Mouse (Mus musculus) stomach, embryonic 16.5 days (tissue): Measurements from ENCODE around the gene Dazap1. TPM values are rescaled to one million over a fixed set of nuclear protein-coding genes. Genes with fewer than 3 reads are reported as not detected.

Source experiments
- ATAC-seq: fragments of 200-750 bp; cut with Nextera tagmentation; 2 replicates; pipeline ENCODE4 v1.8.0; 2017; ENCODE audit warnings: moderate number of reproducible peaks, moderate TSS enrichment; ENCODE audit not compliant: insufficient read depth, low FRiP score
- H3K27ac ChIP-seq: fragments of 300-500 bp; sonication (generic); 2 replicates; pipeline ENCODE4 v1.5.1; 2014; ENCODE audit warnings: low read length
- H3K27me3 ChIP-seq: fragments of 300-500 bp; sonication (generic); 2 replicates; pipeline ENCODE4 v1.6.1; 2014; ENCODE audit warnings: low read length, control low read depth, mixed read lengths; ENCODE audit not compliant: control insufficient read depth, insufficient read depth
- H3K36me3 ChIP-seq: fragments of 300-500 bp; sonication (generic); 2 replicates; pipeline ENCODE4 v1.6.1; 2014; ENCODE audit warnings: low read length; ENCODE audit not compliant: control insufficient read depth, insufficient read depth
- H3K4me1 ChIP-seq: fragments of 300-500 bp; sonication (generic); 2 replicates; pipeline ENCODE4 v1.6.1; 2014; ENCODE audit warnings: low read length, control low read depth, mixed read lengths; ENCODE audit not compliant: control insufficient read depth, insufficient read depth
- H3K4me2 ChIP-seq: fragments of 300-500 bp; sonication (generic); 2 replicates; pipeline ENCODE4 v1.6.1; 2014; ENCODE audit warnings: low read depth, low read length, mixed read lengths
- H3K4me3 ChIP-seq: fragments of 300-500 bp; sonication (generic); replicated peaks from 2 replicates; pipeline ENCODE4 v1.5.1; 2014; ENCODE audit warnings: mild to moderate bottlenecking, low read length
- H3K9ac ChIP-seq: fragments of 300-500 bp; sonication (generic); 2 replicates; pipeline ENCODE4 v1.6.1; 2014; ENCODE audit warnings: low read length
- H3K9me3 ChIP-seq: fragments of 300-500 bp; sonication (generic); replicated peaks from 2 replicates; pipeline ENCODE4 v1.6.1; 2016; ENCODE audit warnings: low read length, control low read depth; ENCODE audit not compliant: control insufficient read depth
- WGBS: fragments of 180-500 bp; shearing (Covaris S2); extraction: QIAGEN DNeasy Blood & Tissue Kit; methylation state at CpG from one replicate; pipeline ENCODE4 v1.1.7; 2014; 5-methylcytosine and 5-hydroxymethylcytosine counted together
- polyA plus RNA-seq: library from polyadenylated mRNA; unstranded; fragments of >200 nt; fragmentation: Nextera tagmentation; extraction: Ambion mirVana; gene quantifications from 2 replicates; pipeline ENCODE4 v1.2.1, GENCODE M21; 2015

Dazap1 gene
- polyA plus RNA-seq, 1 experiment from 2014 or later, result 43.9 TPM

- peak; percentile 28; the same call in 1 of the 2 replicates for ATAC-seq
- peaks cover 46% of the 10 kb centered on the region for H3K27me3 ChIP-seq
- no peaks in the 10 kb centered on the region for H3K9me3 ChIP-seq
- no peak overlapping the region for H3K9ac ChIP-seq
- H3K4me2 ChIP-seq, result no peak overlapping the region
- no peak overlapping the region for H3K27ac ChIP-seq
- H3K36me3 ChIP-seq, result no peaks in the 10 kb centered on the region
- H3K4me3 ChIP-seq, result peak overlapping the region; percentile 10; the same call in 1 of the 2 replicates
- H3K4me1 ChIP-seq, result peaks cover 4% of the 10 kb centered on the region; the same call in 1 of the 2 replicates
- WGBS, result 18% methylated on average over 25 of the region's 25 CpGs
Measured at GRCm38 (mm10) chr10:80304862-80305261, 43.6 kb downstream of the Dazap1 start.

DNA sequence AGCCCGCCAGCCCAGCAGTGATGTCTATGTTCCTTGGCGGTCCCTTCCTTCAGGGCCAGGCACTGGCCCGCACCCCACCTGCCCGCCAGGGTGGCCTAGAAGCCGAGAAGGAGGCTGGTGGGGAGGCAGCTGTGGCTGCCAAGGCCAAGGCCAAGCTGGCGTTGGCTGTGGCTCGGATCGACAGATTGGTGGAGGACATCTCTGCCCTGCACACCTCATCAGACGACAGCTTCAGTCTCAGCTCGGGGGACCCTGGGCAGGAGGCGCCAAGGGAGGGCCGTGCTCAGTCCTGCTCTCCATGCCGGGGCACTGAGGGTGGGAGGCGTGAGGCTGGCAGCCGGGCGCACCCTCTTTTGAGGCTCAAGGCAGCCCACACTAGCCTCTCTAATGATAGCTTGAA is 50.3 kb downstream of the Dazap1 start:
- H3K9ac ChIP-seq, result no peak overlapping the region
- no peak overlapping the region for H3K4me3 ChIP-seq
- no peak overlapping the region for H3K4me2 ChIP-seq
- H3K4me1 ChIP-seq, result peaks cover 13% of the 10 kb centered on the region
- 76% methylated on average over 16 of the region's 16 CpGs for WGBS
- H3K27me3 ChIP-seq, result peaks cover 50% of the 10 kb centered on the region
- no peaks in the 10 kb centered on the region for H3K36me3 ChIP-seq
- no peaks in the 10 kb centered on the region for H3K9me3 ChIP-seq
- no peak for ATAC-seq
- H3K27ac ChIP-seq, result no peak overlapping the region

DNA sequence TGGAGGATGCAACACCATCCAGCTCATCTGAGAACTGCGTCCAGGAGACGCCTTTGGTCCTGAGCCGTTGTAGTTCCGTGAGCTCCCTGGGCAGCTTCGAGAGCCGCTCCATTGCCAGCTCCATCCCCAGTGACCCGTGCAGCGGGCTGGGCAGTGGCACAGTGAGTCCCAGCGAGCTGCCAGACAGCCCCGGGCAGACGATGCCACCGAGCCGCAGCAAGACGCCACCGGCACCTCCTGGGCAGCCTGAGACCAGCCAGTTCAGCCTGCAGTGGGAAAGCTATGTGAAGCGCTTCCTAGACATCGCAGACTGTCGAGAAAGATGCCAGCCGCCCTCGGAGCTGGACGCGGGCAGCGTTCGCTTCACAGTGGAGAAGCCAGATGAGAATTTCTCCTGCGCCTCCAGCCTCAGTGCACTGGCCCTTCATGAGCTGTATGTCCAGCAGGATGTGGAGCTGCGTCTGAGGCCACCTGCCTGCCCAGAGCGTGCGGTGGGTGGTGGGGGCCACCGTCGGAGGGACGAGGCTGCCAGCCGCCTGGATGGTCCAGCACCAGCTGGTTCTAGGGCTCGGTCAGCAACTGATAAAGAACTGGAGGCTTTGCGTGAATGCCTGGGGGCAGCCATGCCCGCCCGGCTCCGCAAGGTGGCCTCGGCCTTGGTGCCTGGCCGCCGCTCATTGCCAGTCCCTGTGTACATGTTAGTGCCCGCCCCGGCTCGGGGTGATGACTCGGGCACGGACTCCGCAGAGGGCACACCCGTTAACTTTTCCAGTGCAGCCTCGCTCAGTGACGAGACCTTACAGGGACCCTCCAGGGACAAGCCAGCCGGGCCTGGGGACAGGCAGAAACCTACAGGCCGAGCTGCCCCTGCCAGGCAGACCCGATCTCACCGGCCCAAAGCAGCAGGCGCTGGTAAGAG is 51.6 kb downstream of the Dazap1 start:
- peaks cover 4% of the 10 kb centered on the region; the same call in 1 of the 2 replicates for H3K36me3 ChIP-seq
- no peak for ATAC-seq
- no peak overlapping the region for H3K27ac ChIP-seq
- 60% methylated on average over 54 of the region's 54 CpGs for WGBS
- 0 out of 2 replicates have a peak overlapping the region, but pooled peaks have one; percentile 60 for H3K9ac ChIP-seq
- peaks cover 13% of the 10 kb centered on the region for H3K4me1 ChIP-seq
- peaks cover 56% of the 10 kb centered on the region for H3K27me3 ChIP-seq
- H3K4me3 ChIP-seq, result no peak overlapping the region
- H3K4me2 ChIP-seq, result no peak overlapping the region
- H3K9me3 ChIP-seq, result no peaks in the 10 kb centered on the region

- peak overlapping the region; percentile 60 for H3K9ac ChIP-seq
- 0 out of 2 replicates have a peak overlapping the region, but pooled peaks have one; percentile 5 for H3K4me3 ChIP-seq
- peaks cover 5% of the 10 kb centered on the region; the same call in 1 of the 2 replicates for H3K36me3 ChIP-seq
- ATAC-seq, result peak; percentile 49; the same call in 1 of the 2 replicates
- H3K4me2 ChIP-seq, result peak overlapping the region; percentile 17; the same call in 1 of the 2 replicates
- peaks cover 56% of the 10 kb centered on the region for H3K27me3 ChIP-seq
- 40% methylated on average over 20 of the region's 20 CpGs for WGBS
- H3K27ac ChIP-seq, result peak overlapping the region; percentile 57
- peaks cover 13% of the 10 kb centered on the region for H3K4me1 ChIP-seq
- no peaks in the 10 kb centered on the region for H3K9me3 ChIP-seq
Measured at GRCm38 (mm10) chr10:80313627-80314201, 52.4 kb downstream of the Dazap1 start.

- Histone ChIP-seq H3K9me3 (no peaks in the 10 kb centered on the region), H3K27me3 (peaks cover 53% of the 10 kb centered on the region), H3K27ac (no peak overlapping the region), H3K4me3 (no peak overlapping the region), H3K9ac (no peak overlapping the region), H3K4me1 (peaks cover 16% of the 10 kb centered on the region), H3K4me2 (no peak overlapping the region), H3K36me3 (peaks cover 5% of the 10 kb centered on the region; the same call in 1 of the 2 replicates)
- ATAC-seq, result no peak
- WGBS, result 47% methylated on average over 16 of the region's 16 CpGs
Measured at GRCm38 (mm10) chr10:80314494-80315001, 53.3 kb downstream of the Dazap1 start.

GRCm38 (mm10) chr10:80315315-80315714 is 54.0 kb downstream of the Dazap1 start:
- no peak for ATAC-seq
- WGBS, result 47% methylated on average over 27 of the region's 27 CpGs
- no peak overlapping the region for H3K4me2 ChIP-seq
- H3K27me3 ChIP-seq, result peaks cover 53% of the 10 kb centered on the region
- peaks cover 18% of the 10 kb centered on the region for H3K4me1 ChIP-seq
- H3K9ac ChIP-seq, result 0 out of 2 replicates have a peak overlapping the region, but pooled peaks have one; percentile 1
- H3K27ac ChIP-seq, result no peak overlapping the region
- no peak overlapping the region for H3K4me3 ChIP-seq
- H3K9me3 ChIP-seq, result no peaks in the 10 kb centered on the region
- peaks cover 5% of the 10 kb centered on the region; the same call in 1 of the 2 replicates for H3K36me3 ChIP-seq

- ATAC-seq, result no peak
- Histone ChIP-seq H3K4me3 (no peak overlapping the region), H3K27me3 (peaks cover 49% of the 10 kb centered on the region), H3K9me3 (no peaks in the 10 kb centered on the region), H3K9ac (no peak overlapping the region), H3K27ac (no peak overlapping the region), H3K4me2 (no peak overlapping the region), H3K36me3 (peaks cover 5% of the 10 kb centered on the region; the same call in 1 of the 2 replicates), H3K4me1 (peaks cover 22% of the 10 kb centered on the region)
- whole genome bisulfite sequencing, result 23% methylated on average over 11 of the region's 11 CpGs
Measured at GRCm38 (mm10) chr10:80316359-80316781, 55.1 kb downstream of the Dazap1 start.

DNA sequence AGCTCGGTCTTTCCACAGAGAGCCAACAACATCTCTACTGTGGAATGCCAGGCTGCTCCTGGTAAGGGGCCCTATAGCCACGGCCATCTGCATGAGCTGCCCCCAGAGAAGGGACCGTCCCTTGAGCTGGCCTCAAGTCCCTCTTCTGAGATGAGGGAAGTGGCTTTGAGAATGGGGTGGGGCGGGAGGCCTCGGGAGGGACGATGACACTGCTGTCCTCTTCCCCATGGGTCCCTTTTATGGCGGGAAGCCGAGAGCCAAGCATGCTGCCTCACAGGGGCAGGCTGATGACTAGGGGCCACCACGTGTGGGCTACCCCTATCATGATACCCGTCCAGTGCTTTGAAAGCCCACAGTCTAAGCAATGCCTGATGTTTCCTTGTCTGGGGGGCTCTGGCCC is 55.7 kb downstream of the Dazap1 start:
- no peak for ATAC-seq
- peaks cover 43% of the 10 kb centered on the region for H3K27me3 ChIP-seq

More for the DNA sequence above, 55.7 kb downstream of the Dazap1 start:
- peaks cover 22% of the 10 kb centered on the region for H3K4me1 ChIP-seq
- no peaks in the 10 kb centered on the region for H3K9me3 ChIP-seq
- 58% methylated on average over 10 of the region's 10 CpGs for WGBS
- peaks cover 5% of the 10 kb centered on the region; the same call in 1 of the 2 replicates for H3K36me3 ChIP-seq
- no peak overlapping the region for H3K9ac ChIP-seq
- H3K27ac ChIP-seq, result no peak overlapping the region
- no peak overlapping the region for H3K4me3 ChIP-seq
- H3K4me2 ChIP-seq, result no peak overlapping the region
